Mouse (Mus musculus): ENCODE measurements around the gene Gpalpp1. TPM values are rescaled to one million over a fixed set of nuclear protein-coding genes. Genes with fewer than 3 reads are reported as not detected.

The Gpalpp1 gene
- total and polyA plus RNA-seq, 3 experiments: 12.9 to 25.2 (median 20.2) TPM

DNA sequence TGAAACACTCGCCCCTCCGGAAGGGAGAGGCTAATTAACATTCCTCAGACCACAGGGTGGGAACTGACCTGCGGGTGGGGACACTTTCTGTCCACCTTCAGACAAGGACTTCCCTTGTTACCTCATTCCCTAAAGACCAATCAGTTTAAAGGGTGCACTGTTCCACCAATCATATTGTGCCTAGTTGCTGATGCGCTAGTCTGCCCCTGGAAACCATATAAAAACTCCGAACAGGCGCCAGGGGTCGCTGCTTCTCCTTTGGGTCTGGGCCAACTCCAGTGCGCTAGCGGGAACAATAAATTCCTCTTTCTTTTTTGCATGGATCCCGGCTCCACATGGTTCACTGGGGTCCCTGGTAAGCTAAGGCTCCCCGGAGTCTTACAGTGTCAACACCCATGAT lies 29.1 kb downstream of the Gpalpp1 start:
- Histone ChIP-seq H3K9ac (ENCODE audit: insufficient read depth, low read depth) (no peak overlapping the region), H3K4me2 (ENCODE audit: insufficient read depth, low read depth, poor library complexity, severe bottlenecking) (no peak overlapping the region), H3K27me3 (replicated peaks) (no peaks in the 10 kb centered on the region), H3K79me2 (replicated peaks; ENCODE audit: control insufficient read depth, extremely low read depth, insufficient read depth, poor library complexity, severe bottlenecking) (no peaks in the 10 kb centered on the region), H3K4me1 (ENCODE audit: control insufficient read depth in 1 of 2, insufficient read depth in 2 of 2) (peaks cover 10 to 13% of the 10 kb centered on the region in 2 experiments; a peak in 3 of 4 replicates), H3K27ac (ENCODE audit: insufficient read depth, low read depth) (no peak overlapping the region), H3K36me3 (replicated peaks in 1 of 2; ENCODE audit: control insufficient read depth in 1 of 2, insufficient read depth in 1 of 2, low read length in 1 of 2) (peaks cover 0 to 11% of the 10 kb centered on the region in 2 experiments), H3K4me3 (replicated peaks in 1 of 3; ENCODE audit: low read depth in 2 of 3, low read length in 2 of 3, poor library complexity in 1 of 3) (no peak overlapping the region), H3K9me3 (replicated peaks; ENCODE audit: low read length) (no peaks in the 10 kb centered on the region)
- TF ChIP-seq GABPA (IDR thresholded peaks at IDR 0.05; ENCODE audit: insufficient replicate concordance, low read depth, low read length) (no peak), IRF4 (IDR thresholded peaks at IDR 0.05; ENCODE audit: low read depth, low read length) (no peak), MXI1 (IDR thresholded peaks at IDR 0.05; ENCODE audit: low read depth, low read length) (no peak), CTCF (conservative IDR thresholded peaks at IDR 0.05 in 1 of 2, IDR thresholded peaks at IDR 0.05 in 1 of 2; ENCODE audit: low read depth in 2 of 2, low read length in 2 of 2) (no peak), TBP (conservative IDR thresholded peaks at IDR 0.05; ENCODE audit: low read depth, low read length) (no peak), JUND (conservative IDR thresholded peaks at IDR 0.05; ENCODE audit: low read depth, low read length) (no peak), TCF12 (IDR thresholded peaks at IDR 0.05; ENCODE audit: low read depth, low read length) (no peak), KAT2A (IDR thresholded peaks at IDR 0.05; ENCODE audit: insufficient replicate concordance, low read length) (no peak)
- dilution Hi-C loops (cut with MboI; ENCODE audit: extremely low pct_ligation_motif_present, extremely low pct_unique_long_range_greater_than_20kb, low sequenced_read_pairs): no loop called here
- no peak for DNase-seq (ENCODE audit: extremely low read depth)
- in situ Hi-C loops (cut with MboI; ENCODE audit: low pct_ligation_motif_present, low pct_unique_long_range_greater_than_20kb, low sequenced_read_pairs): loop anchor here (5.0 kb wide), 1 partner anchor 184 kb away; no protein-coding TSS in a partner anchor

DNA sequence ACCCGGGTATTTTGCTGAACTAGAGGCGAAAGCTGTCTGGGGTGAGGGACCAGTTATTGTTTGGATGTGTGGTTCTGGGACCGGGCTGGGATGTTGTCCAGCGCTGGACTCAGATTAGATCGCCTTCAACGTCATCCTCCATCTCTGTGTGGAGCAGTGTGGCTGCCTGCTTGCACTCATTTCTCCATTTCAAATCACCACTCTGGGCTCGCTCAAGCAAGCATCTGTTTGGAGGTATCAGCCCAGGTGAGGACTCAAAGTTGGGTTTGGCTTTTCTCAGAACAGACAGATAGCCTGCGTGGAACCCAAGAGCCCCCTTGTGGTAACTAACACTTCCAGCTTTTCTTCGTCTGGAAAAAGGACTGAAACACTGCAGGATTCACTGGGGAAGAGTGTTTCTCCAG lies 33.5 kb downstream of the Gpalpp1 start:
- Histone ChIP-seq H3K9me3 (replicated peaks; ENCODE audit: low read length) (no peaks in the 10 kb centered on the region), H3K27ac (ENCODE audit: insufficient read depth, low read depth) (no peak overlapping the region)
- DNase-seq (ENCODE audit: extremely low read depth): peak; percentile 62

DNA sequence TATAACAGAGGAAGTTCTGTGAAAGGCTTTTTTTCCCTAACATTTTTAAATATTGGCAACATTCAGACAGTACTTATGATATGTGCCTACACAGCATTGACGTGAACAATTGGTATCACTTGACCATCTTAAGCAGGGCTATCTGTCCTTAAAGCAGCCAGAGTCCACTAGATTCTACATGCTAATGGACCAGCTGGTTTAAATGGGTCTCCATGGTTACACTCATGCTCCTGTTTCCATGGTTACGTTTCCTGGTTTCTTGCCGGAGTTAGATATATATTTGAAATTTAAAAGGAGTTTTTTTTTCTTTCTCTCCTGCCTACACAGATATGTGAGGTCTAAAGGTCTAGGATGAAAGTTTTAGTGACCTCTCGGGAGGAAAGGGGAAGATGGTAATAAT lies 34.0 kb downstream of the Gpalpp1 start:
- no peaks in the 10 kb centered on the region for H3K9me3 ChIP-seq (replicated peaks; ENCODE audit: low read length)
- no peak overlapping the region for H3K4me2 ChIP-seq (ENCODE audit: insufficient read depth, low read depth, poor library complexity, severe bottlenecking)
- H3K36me3 ChIP-seq (replicated peaks in 1 of 2; ENCODE audit: control insufficient read depth in 1 of 2, insufficient read depth in 1 of 2, low read length in 1 of 2): no peaks in the 10 kb centered on the region
- in situ Hi-C loops (cut with MboI; ENCODE audit: low pct_ligation_motif_present, low pct_unique_long_range_greater_than_20kb, low sequenced_read_pairs): no loop called here
- H3K79me2 ChIP-seq (replicated peaks; ENCODE audit: control insufficient read depth, extremely low read depth, insufficient read depth, poor library complexity, severe bottlenecking): no peaks in the 10 kb centered on the region
- H3K4me3 ChIP-seq (replicated peaks in 1 of 3; ENCODE audit: low read depth in 2 of 3, low read length in 2 of 3, poor library complexity in 1 of 3): no peak overlapping the region
- dilution Hi-C loops (cut with MboI; ENCODE audit: extremely low pct_ligation_motif_present, extremely low pct_unique_long_range_greater_than_20kb, low sequenced_read_pairs): no loop called here
- no peak overlapping the region for H3K9ac ChIP-seq (ENCODE audit: insufficient read depth, low read depth)
- H3K4me1 ChIP-seq (ENCODE audit: control insufficient read depth in 1 of 2, insufficient read depth in 2 of 2): peaks cover 4 to 6% of the 10 kb centered on the region in 2 experiments; a peak in 2 of 4 replicates
- no peak overlapping the region for H3K27ac ChIP-seq (ENCODE audit: insufficient read depth, low read depth)
- DNase-seq (ENCODE audit: extremely low read depth): no peak
- H3K27me3 ChIP-seq (replicated peaks): no peaks in the 10 kb centered on the region
- TF ChIP-seq SMC3 (IDR thresholded peaks at IDR 0.05; ENCODE audit: low read depth, low read length) (no peak), JUN (IDR thresholded peaks at IDR 0.05; ENCODE audit: insufficient read depth, low read depth, low read length) (no peak), ZC3H11A (IDR thresholded peaks at IDR 0.05; ENCODE audit: low read depth, low read length) (no peak), ELF1 (IDR thresholded peaks at IDR 0.05; ENCODE audit: low read depth, low read length) (no peak), CTCF (conservative IDR thresholded peaks at IDR 0.05 in 1 of 2, IDR thresholded peaks at IDR 0.05 in 1 of 2; ENCODE audit: low read depth in 2 of 2, low read length in 2 of 2) (no peak), MAX (IDR thresholded peaks at IDR 0.05; ENCODE audit: low read length) (no peak), RCOR1 (conservative IDR thresholded peaks at IDR 0.05; ENCODE audit: low read depth, low read length) (no peak), MEF2A (IDR thresholded peaks at IDR 0.05; ENCODE audit: borderline replicate concordance, low read depth, low read length) (no peak), GABPA (IDR thresholded peaks at IDR 0.05; ENCODE audit: insufficient replicate concordance, low read depth, low read length) (no peak), ZMIZ1 (IDR thresholded peaks at IDR 0.05; ENCODE audit: low read depth, low read length) (no peak), POLR2AphosphoS2 (IDR thresholded peaks at IDR 0.05; ENCODE audit: low read depth, low read length) (no peak), ZKSCAN1 (IDR thresholded peaks at IDR 0.05; ENCODE audit: borderline replicate concordance, low read depth, low read length) (no peak), ZNF384 (IDR thresholded peaks at IDR 0.05; ENCODE audit: low read depth, low read length) (no peak), NELFE (IDR thresholded peaks at IDR 0.05; ENCODE audit: low read depth, low read length) (no peak), USF1 (IDR thresholded peaks at IDR 0.05; ENCODE audit: low read depth, low read length) (no peak), CHD1 (IDR thresholded peaks at IDR 0.05; ENCODE audit: low read depth, low read length) (no peak), NRF1 (IDR thresholded peaks at IDR 0.05; ENCODE audit: low read depth, low read length) (no peak), TBP (conservative IDR thresholded peaks at IDR 0.05; ENCODE audit: low read depth, low read length) (no peak)

More for the DNA sequence above, 33.5 kb downstream of the Gpalpp1 start:
- dilution Hi-C loops (cut with MboI; ENCODE audit: extremely low pct_ligation_motif_present, extremely low pct_unique_long_range_greater_than_20kb, low sequenced_read_pairs) (no loop called here), in situ Hi-C loops (cut with MboI; ENCODE audit: low pct_ligation_motif_present, low pct_unique_long_range_greater_than_20kb, low sequenced_read_pairs) (no loop called here)
- Histone ChIP-seq H3K36me3 (replicated peaks in 1 of 2; ENCODE audit: control insufficient read depth in 1 of 2, insufficient read depth in 1 of 2, low read length in 1 of 2) (no peaks in the 10 kb centered on the region), H3K4me3 (replicated peaks in 1 of 3; ENCODE audit: low read depth in 2 of 3, low read length in 2 of 3, poor library complexity in 1 of 3) (no peak overlapping the region), H3K9ac (ENCODE audit: insufficient read depth, low read depth) (no peak overlapping the region), H3K27me3 (replicated peaks) (no peaks in the 10 kb centered on the region), H3K4me2 (ENCODE audit: insufficient read depth, low read depth, poor library complexity, severe bottlenecking) (no peak overlapping the region), H3K79me2 (replicated peaks; ENCODE audit: control insufficient read depth, extremely low read depth, insufficient read depth, poor library complexity, severe bottlenecking) (no peaks in the 10 kb centered on the region), H3K4me1 (ENCODE audit: control insufficient read depth in 1 of 2, insufficient read depth in 2 of 2) (peaks cover 4 to 6% of the 10 kb centered on the region in 2 experiments; a peak in 2 of 4 replicates)
- TF ChIP-seq ZC3H11A (IDR thresholded peaks at IDR 0.05; ENCODE audit: low read depth, low read length): peak; percentile 84
- TF ChIP-seq CTCF (conservative IDR thresholded peaks at IDR 0.05 in 1 of 2, IDR thresholded peaks at IDR 0.05 in 1 of 2; ENCODE audit: low read depth in 2 of 2, low read length in 2 of 2): peak; percentile 44 to 95
- no peak for TF ChIP-seq RCOR1 (conservative IDR thresholded peaks at IDR 0.05; ENCODE audit: low read depth, low read length)
- TF ChIP-seq MAFK (IDR thresholded peaks at IDR 0.05; ENCODE audit: insufficient replicate concordance, low read length): no peak
- no peak for TF ChIP-seq JUN (IDR thresholded peaks at IDR 0.05; ENCODE audit: insufficient read depth, low read depth, low read length)
- peak; percentile 96 for TF ChIP-seq SMC3 (IDR thresholded peaks at IDR 0.05; ENCODE audit: low read depth, low read length)
- TF ChIP-seq RAD21 (IDR thresholded peaks at IDR 0.05; ENCODE audit: low read depth, low read length): peak; percentile 95
